Mouse (Mus musculus) cerebellum, postnatal 4 days (tissue): ENCODE data around the gene Avpr2.

ENCODE experiments used
- DNase-seq, 2 experiments: peaks; one replicate each; pipeline ENCODE4 v3.0.0; 2022; ENCODE audit warnings: low spot score in 2 of 2, mixed read lengths in 1 of 2

Gene Avpr2

DNA sequence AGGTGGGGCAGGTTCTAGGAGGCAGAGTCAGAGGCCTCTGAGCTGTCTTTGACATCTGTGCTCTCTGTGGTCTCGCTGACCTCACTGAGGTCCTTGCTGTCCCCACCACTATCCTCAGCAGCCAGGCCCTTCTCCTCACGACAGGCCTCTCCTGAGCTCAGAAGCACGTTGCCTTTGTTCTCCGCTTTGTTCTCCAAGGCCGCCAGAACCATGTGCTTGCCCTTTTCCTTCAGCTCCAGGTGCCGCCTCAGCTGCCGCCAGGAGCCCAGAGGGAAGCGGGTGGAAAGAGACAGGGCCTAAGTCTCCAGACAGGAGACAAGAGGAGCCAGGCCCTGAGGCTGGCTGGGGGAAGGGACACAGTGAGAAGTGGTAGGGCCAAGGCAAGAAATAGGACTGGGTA lies 25.0 kb downstream of the Avpr2 start:
- no peak for DNase-seq

DNA sequence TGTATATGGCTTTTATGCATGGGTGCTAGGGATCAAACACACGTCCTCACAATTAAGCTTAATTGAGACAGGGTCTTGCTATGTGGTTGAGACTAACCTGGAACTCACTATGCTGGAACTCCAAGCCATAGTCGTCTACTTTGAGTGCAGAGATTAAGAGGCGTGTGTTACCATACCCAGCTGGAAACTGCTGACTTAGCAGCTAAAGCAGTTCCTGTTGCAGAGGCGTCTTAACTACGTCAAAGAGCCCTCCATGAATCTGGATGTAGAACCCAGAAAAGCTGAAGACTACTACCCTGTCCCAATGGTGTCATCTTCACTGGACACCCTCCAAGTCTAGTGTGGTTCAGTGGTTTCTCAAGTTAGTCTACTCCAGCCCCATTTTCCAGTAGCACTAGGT lies 26.7 kb downstream of the Avpr2 start:
- DNase-seq: no peak

DNA sequence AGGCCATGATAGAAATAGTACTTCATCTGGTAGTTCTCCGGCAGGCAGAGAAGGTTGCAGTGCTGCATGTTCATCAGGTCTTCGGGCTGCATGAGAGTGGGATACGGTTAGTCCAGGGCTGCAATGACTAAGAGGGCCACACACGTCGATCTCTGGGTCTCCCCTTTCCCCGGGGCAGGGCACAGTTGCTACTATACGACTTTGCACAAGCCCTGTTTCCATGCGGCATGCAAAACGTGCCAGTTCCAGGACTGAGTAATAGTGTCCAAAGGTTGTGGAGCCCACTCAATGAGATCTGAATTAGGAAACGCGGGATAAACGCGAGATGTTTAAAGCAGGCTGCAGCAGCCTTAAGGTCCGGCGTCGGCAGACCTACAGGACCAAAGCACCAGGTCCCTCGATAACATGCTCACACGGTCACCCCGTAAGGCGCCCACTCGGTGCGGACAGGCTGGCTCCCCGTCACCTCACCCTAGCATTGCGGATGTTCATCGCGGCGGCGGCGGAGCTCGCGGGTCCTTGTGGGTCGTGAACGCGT lies 29.5 kb downstream of the Avpr2 start:
- DNase-seq: no peak

DNA sequence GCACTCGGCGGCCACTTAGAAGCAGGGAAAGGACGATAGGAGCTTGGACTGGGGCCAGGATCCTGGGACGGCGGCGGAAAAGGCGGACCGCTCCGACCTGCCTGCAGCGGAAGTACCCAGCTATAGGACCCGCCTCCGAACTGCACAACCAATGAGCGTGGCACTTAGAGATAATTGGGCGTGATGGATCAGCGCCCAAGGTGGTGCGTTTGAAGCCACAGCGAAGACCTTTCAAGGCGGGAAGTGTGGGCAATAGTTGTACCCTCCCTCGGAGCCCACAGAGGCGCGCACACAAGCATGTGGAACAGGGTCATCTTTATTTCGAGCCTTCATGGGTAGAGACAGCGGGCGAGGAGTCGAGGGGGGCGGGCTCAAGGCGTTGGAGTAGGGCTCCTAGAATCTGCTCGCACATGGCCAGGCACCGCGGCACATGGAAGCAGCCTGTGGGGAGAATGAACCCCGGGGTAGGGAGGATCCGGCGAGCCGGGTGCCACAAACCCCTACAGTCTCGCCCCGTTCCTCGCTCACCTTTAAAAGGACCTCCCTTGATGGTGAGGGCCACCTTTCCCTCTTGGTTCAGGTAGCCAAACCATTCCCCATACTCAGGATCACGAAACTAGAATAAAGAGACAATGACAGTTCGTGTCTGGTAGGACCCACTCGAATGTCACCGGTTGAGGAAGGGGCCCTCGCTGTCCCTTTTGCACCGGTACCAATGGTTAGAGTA lies 30.1 kb downstream of the Avpr2 start, which contains the start of the genes Arhgap4 and Naa10:
Gene Arhgap4, minus strand, starts transcription at position 48 of the 727 bp plus-strand sequence.
Gene Naa10, minus strand, starts transcription at position 122 of the 727 bp plus-strand sequence.
- peak; percentile 68 to 88 for DNase-seq

DNA sequence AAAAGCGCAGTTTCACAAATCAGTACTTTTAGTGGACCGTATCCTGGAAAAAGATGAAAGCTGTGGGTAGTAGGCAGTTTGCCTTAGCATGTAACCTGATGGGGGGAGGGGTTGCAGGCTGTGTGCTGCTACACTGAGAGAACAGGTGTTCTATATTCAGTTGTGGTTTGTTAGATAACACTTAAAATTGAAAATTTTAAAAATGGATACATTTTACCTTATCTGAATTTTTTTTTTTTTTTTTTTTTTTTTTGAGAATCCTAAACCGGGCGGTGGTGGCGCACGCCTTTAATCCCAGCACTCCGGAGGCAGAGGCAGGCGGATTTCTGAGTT lies 30.6 kb downstream of the Avpr2 start:
- DNase-seq: no peak

DNA sequence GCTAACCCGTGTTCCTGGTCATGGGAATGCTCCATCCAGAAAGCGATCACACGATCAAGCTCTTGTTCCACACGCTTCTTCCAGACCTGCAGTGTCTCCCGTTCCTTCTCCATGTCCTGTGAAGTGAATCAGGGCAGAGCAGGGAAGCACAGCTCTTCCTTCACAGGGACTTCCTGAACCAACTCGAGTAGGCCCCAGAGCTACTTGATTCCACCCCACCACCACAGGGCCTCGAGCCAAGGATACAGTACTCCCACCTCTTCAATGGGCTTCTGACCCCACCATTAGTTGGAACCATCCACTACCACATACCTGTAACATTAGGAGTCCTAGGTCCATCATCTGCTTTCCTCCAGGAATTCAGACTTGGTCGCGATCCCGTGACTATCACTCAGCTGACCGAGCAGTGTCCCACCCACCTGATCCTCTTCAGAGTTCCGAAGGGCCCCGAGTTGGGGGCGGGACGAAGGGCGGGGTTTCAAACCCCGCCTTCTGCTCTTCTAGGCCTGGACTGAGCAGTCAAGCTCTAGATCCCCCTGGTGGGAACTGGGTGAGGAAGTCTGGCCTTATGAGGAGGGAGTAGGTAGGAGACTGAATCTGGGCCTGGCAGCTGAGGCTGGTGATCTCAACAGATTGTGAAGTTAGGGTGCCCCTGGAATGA lies 38.6 kb downstream of the Avpr2 start, which contains the start of gene Renbp:
Gene Renbp, minus strand, starts transcription at position 449 of the 661 bp plus-strand sequence.
- no peak for DNase-seq

DNA sequence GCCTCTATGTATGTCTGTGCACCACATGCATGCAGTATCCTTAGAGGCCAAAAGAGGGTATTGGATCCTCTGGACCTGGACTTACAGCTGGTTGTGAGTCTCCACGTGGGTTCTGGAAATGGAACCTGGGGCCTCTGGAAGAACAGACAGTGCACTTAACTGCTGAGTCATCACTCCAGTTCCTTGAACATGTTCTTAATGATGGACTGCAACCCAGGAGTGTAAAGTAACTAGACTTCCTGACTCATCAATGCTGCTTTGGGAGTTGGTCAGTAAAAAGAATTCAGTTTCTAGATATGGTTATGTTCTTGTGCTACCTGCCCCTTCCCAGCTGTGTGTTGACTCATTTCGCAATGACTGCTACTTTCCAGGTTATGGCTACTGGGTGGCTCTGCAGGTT lies 40.0 kb downstream of the Avpr2 start:
- DNase-seq: no peak

DNA sequence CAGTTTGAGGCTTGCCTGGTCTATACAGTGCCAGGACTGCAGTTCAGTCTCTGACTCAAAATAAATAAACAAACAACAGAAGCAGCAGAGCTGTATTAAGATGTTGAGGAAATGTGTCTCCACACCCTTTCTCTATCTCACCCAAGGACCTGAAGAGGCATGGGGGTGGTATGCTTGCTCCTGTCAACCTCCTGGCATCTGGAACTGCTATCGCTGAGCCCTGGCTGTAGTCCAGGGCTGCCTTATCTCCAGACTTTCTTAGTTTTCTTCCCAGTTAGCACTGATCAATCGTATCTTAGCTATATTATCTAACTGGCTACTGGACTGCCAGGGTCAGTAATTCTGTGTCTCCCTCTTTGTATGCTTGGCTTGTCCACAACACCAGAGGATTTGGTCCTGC lies 50.0 kb downstream of the Avpr2 start:
- DNase-seq: no peak

DNA sequence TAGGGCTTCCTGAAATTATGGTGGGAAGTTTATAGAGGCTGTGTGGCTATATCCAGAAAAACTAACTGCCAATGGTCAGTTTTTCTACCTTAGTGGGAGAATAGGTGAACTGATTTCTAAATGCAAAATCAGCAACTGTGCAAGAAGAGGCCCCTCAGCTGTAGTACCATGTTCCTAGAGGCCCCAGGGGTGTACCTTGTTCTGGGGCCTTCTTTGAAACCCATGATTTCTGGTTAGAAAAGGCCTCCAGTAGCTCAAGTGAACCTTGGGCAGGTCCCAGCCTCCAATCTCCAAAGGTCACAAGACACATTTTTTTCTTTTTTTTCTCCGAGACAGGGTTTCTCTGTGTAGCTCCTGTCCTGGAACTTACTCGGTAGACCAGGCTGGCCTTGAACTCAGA lies 50.4 kb downstream of the Avpr2 start:
- no peak for DNase-seq
